Mouse (Mus musculus) MEL (cell line): ENCODE measurements around the gene Uba5.

Source experiments
- CHD2 ChIP-seq: IDR thresholded peaks from 2 replicates; pipeline ENCODE4 v1.6.1; 2011; ENCODE audit warnings: low read length, improper control_type of control experiment
- CTCF ChIP-seq, 3 experiments: IDR thresholded peaks in 2 of 3; conservative IDR thresholded peaks in 1 of 3; 2 replicates each; pipeline ENCODE4 v1.5.1; 2011 to 2012; ENCODE audit warnings: low read length in 3 of 3, low read depth in 2 of 3, mild to moderate bottlenecking in 2 of 3, improper control_type of control experiment in 1 of 3, inconsistent platforms in 1 of 3, mixed read lengths in 1 of 3, moderate library complexity in 1 of 3; ENCODE audit not compliant: control insufficient read depth in 1 of 3, insufficient read depth in 1 of 3, poor library complexity in 1 of 3, severe bottlenecking in 1 of 3
- EP300 ChIP-seq, 2 experiments: IDR thresholded peaks; 2 replicates each; pipeline ENCODE4 v1.6.1; 2011; ENCODE audit warnings: improper control_type of control experiment in 2 of 2, low read length in 2 of 2, low read depth in 1 of 2, mild to moderate bottlenecking in 1 of 2
- ETS1 ChIP-seq: IDR thresholded peaks from 2 replicates; pipeline ENCODE4 v1.6.1; 2012; ENCODE audit warnings: low read depth, mild to moderate bottlenecking, inconsistent platforms, low read length, improper control_type of control experiment, moderate library complexity
- GATA1 ChIP-seq: IDR thresholded peaks from 2 replicates; pipeline ENCODE4 v1.6.1; 2011; ENCODE audit warnings: low read depth, low read length, improper control_type of control experiment
- MYB ChIP-seq: IDR thresholded peaks from 2 replicates; pipeline ENCODE4 v1.6.1; 2011; ENCODE audit warnings: mild to moderate bottlenecking, low read depth, low read length, improper control_type of control experiment
- POLR2A ChIP-seq, 2 experiments: IDR thresholded peaks; 2 replicates each; pipeline ENCODE4 v1.6.1; 2011 to 2012; ENCODE audit warnings: low read length in 2 of 2, mild to moderate bottlenecking in 2 of 2, control low read depth in 1 of 2, improper control_type of control experiment in 1 of 2, low read depth in 1 of 2, moderate library complexity in 1 of 2; ENCODE audit not compliant: control insufficient read depth in 1 of 2, insufficient read depth in 1 of 2, poor library complexity in 1 of 2
- POLR2AphosphoS5 ChIP-seq: IDR thresholded peaks from 2 replicates; pipeline ENCODE4 v1.6.1; 2012; ENCODE audit warnings: low read depth, borderline replicate concordance, mild to moderate bottlenecking, inconsistent platforms, low read length, moderate library complexity, mixed read lengths
- SIN3A ChIP-seq: IDR thresholded peaks from 2 replicates; pipeline ENCODE4 v1.6.1; 2012; ENCODE audit warnings: low read length, improper control_type of control experiment, inconsistent platforms
- TAL1 ChIP-seq: IDR thresholded peaks from 2 replicates; pipeline ENCODE4 v1.6.1; 2012; ENCODE audit warnings: mild to moderate bottlenecking, inconsistent platforms, low read length, moderate library complexity, mixed read lengths
- USF2 ChIP-seq, 2 experiments: IDR thresholded peaks; 2 replicates each; pipeline ENCODE4 v1.6.1; 2011 to 2012; ENCODE audit warnings: improper control_type of control experiment in 2 of 2, low read length in 2 of 2, borderline replicate concordance in 1 of 2, inconsistent platforms in 1 of 2, low read depth in 1 of 2, mild to moderate bottlenecking in 1 of 2; ENCODE audit not compliant: insufficient read depth in 1 of 2

DNA sequence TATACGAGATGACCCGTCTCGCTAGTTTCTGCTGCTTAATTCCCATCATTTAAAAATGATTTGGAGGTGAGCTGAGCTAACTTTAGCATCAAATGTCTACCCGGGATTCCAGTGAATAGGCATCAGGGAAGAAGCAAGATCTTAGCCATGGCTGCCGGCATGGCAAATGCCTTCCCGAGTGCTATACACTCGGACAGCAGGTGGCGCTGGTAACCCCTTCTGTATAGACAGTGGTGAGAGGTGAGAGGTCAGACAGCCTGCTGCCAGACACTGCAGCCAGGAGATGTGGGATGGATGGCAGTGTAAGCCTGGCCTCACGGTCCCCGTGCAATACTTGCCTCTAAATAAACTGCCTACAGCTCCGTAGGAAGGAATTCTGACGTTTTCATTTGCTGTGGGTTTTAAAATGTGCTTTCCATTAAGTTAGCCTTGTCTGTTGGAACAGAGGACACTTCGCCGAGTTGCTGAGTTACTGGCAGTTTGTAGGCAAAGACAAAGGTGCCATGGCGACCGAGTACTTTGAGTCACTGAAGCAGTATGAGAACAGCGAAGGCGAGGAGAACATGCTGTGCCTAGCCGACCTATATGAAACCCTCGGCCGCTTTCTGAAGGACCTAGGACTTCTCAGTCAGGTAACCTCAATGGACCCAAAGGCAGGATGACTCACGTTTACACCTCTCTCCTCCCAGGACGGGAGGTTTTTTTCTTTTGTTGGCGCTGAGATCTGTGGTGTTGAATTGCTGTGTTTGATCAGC lies 27.5 kb downstream of the Uba5 start:
- TF ChIP-seq MYB: no peak
- TF ChIP-seq EP300 (IDR thresholded peaks at IDR 0.05; ENCODE audit: low read depth in 1 of 2, low read length in 2 of 2): no peak
- TF ChIP-seq USF2 (IDR thresholded peaks at IDR 0.05; ENCODE audit: borderline replicate concordance in 1 of 2, insufficient read depth in 1 of 2, low read depth in 1 of 2, low read length in 2 of 2): no peak
- TF ChIP-seq CTCF (IDR thresholded peaks at IDR 0.05 in 2 of 3, conservative IDR thresholded peaks at IDR 0.05 in 1 of 3; ENCODE audit: control insufficient read depth in 1 of 3, insufficient read depth in 1 of 3, low read depth in 2 of 3, low read length in 3 of 3, poor library complexity in 1 of 3, severe bottlenecking in 1 of 3): peak; percentile 85 to 87 (median 87)
- TF ChIP-seq TAL1: no peak
- no peak for TF ChIP-seq CHD2
- TF ChIP-seq POLR2AphosphoS5: no peak
- no peak for TF ChIP-seq POLR2A (IDR thresholded peaks at IDR 0.05; ENCODE audit: control insufficient read depth in 1 of 2, insufficient read depth in 1 of 2, low read depth in 1 of 2, low read length in 2 of 2, poor library complexity in 1 of 2)
- no peak for TF ChIP-seq SIN3A
- TF ChIP-seq GATA1: no peak
- no peak for TF ChIP-seq ETS1
